Mouse (Mus musculus): ENCODE measurements around the gene Spag9.

- TF ChIP-seq CTCF (conservative IDR thresholded peaks at IDR 0.05; ENCODE audit: low read length) = no peak
- TF ChIP-seq POU5F1 (IDR thresholded peaks at IDR 0.05; ENCODE audit: borderline replicate concordance, low read length) = no peak
Observed at GRCm38 (mm10) chr11:94070455-94070854, 74.6 kb downstream of the Spag9 start.
